ENCODE assay signal across 25 mouse cellular contexts in genomic region chr8:115732401-115732800, GRCm38 (mm10). TPM values are rescaled to one million over a fixed set of nuclear protein-coding genes. Genes with fewer than 3 reads are reported as not detected.
DNase-seq lines count a peak whose midpoint lies in the region; ATAC-seq and TF ChIP-seq lines count a peak whose summit lies in the region.
"Had no signal": no experiment of that assay in that cellular context is flagged by ENCODE, and none has a peak within 500 bp of the region (broad histone marks: within the 10 kb centered on the region; RNA-seq: fewer than 3 reads in every experiment).

No protein-coding gene starts in this region.

- TF ChIP-seq CTCF in hindbrain, postnatal 0 days (IDR thresholded peaks at IDR 0.05; ENCODE audit: low read depth), result no peak
- no peak for TF ChIP-seq CTCF in midbrain, postnatal 0 days (IDR thresholded peaks at IDR 0.05)

- H3K4me1 ChIP-seq in hindbrain, postnatal 0 days (ENCODE audit: insufficient read depth, low read length), result no peaks in the 10 kb centered on the region
- peaks cover 4% of the 10 kb centered on the region; the same call in 1 of the 2 replicates for H3K4me1 ChIP-seq in hindbrain, embryonic 13.5 days (replicated peaks)
- H3K4me1 ChIP-seq in midbrain, postnatal 0 days (ENCODE audit: insufficient read depth, low read length), result no peaks in the 10 kb centered on the region
- H3K4me1 ChIP-seq in midbrain, embryonic 10.5 days, result no peaks in the 10 kb centered on the region
- H3K4me1 ChIP-seq in forebrain, embryonic 14.5 days (ENCODE audit: control insufficient read depth, insufficient read depth, low read length), result no peaks in the 10 kb centered on the region
- H3K4me1 ChIP-seq in intestine, embryonic 16.5 days (ENCODE audit: control insufficient read depth, insufficient read depth, low read length), result no peaks in the 10 kb centered on the region
- H3K4me1 ChIP-seq: embryonic facial prominence, embryonic 12.5 days; embryonic facial prominence, embryonic 15.5 days; heart, embryonic 10.5 days; heart, embryonic 13.5 days; hindbrain, embryonic 15.5 days; intestine, embryonic 15.5 days had no signal

- no peak overlapping the region for H3K27ac ChIP-seq in hindbrain, postnatal 0 days
- no peak overlapping the region for H3K27ac ChIP-seq in hindbrain, embryonic 13.5 days
- H3K27ac ChIP-seq in midbrain, postnatal 0 days (ENCODE audit: low read depth, low read length), result no peak overlapping the region
- H3K27ac ChIP-seq in midbrain, embryonic 10.5 days (replicated peaks), result no peak overlapping the region
- H3K27ac ChIP-seq in forebrain, embryonic 14.5 days (ENCODE audit: low read depth, low read length), result no peak overlapping the region
- no peak overlapping the region for H3K27ac ChIP-seq in intestine, embryonic 16.5 days (ENCODE audit: low read length)
- H3K27ac ChIP-seq: embryonic facial prominence, embryonic 12.5 days; embryonic facial prominence, embryonic 15.5 days; heart, adult 2 months; heart, embryonic 10.5 days; heart, embryonic 13.5 days; hindbrain, embryonic 15.5 days; intestine, embryonic 15.5 days had no signal

- ATAC-seq in hindbrain, postnatal 0 days, result no peak
- no peak for ATAC-seq in hindbrain, embryonic 13.5 days (ENCODE audit: low FRiP score)
- no peak for ATAC-seq in midbrain, postnatal 0 days (ENCODE audit: low FRiP score)
- ATAC-seq in forebrain, embryonic 14.5 days, result 0 out of 2 replicates have a peak, but pooled peaks have one; percentile 57
- no peak for ATAC-seq in intestine, embryonic 16.5 days
- no peak for ATAC-seq in CD4-positive, CD25-positive, alpha-beta regulatory T cell, adult 4 months
- ATAC-seq: activated CD4-positive, CD25-positive, alpha-beta regulatory T cell, adult 4 months; intestine, embryonic 15.5 days had no signal

- no peaks in the 10 kb centered on the region for H3K27me3 ChIP-seq in hindbrain, postnatal 0 days (ENCODE audit: insufficient read depth, low read length)
- 0 out of 2 replicates have a peak, but pooled peaks cover 3% of the 10 kb centered on the region for H3K27me3 ChIP-seq in hindbrain, embryonic 13.5 days
- H3K27me3 ChIP-seq in midbrain, postnatal 0 days (ENCODE audit: insufficient read depth, low read length), result no peaks in the 10 kb centered on the region
- H3K27me3 ChIP-seq in midbrain, embryonic 10.5 days (ENCODE audit: low read depth, poor library complexity, severe bottlenecking), result no peaks in the 10 kb centered on the region
- no peaks in the 10 kb centered on the region for H3K27me3 ChIP-seq in forebrain, embryonic 14.5 days (replicated peaks; ENCODE audit: control insufficient read depth, insufficient read depth, low read length)
- no peaks in the 10 kb centered on the region for H3K27me3 ChIP-seq in intestine, embryonic 16.5 days (replicated peaks; ENCODE audit: control insufficient read depth, insufficient read depth, low read length)
- H3K27me3 ChIP-seq: embryonic facial prominence, embryonic 12.5 days; embryonic facial prominence, embryonic 15.5 days; heart, embryonic 13.5 days; hindbrain, embryonic 15.5 days; intestine, embryonic 15.5 days had no signal

- H3K9me3 ChIP-seq in hindbrain, postnatal 0 days (ENCODE audit: low read length), result no peaks in the 10 kb centered on the region
- no peaks in the 10 kb centered on the region for H3K9me3 ChIP-seq in hindbrain, embryonic 13.5 days
- no peaks in the 10 kb centered on the region for H3K9me3 ChIP-seq in midbrain, postnatal 0 days (ENCODE audit: low read length)
- no peaks in the 10 kb centered on the region for H3K9me3 ChIP-seq in midbrain, embryonic 10.5 days (replicated peaks)
- no peaks in the 10 kb centered on the region for H3K9me3 ChIP-seq in forebrain, embryonic 14.5 days (replicated peaks; ENCODE audit: control insufficient read depth, low read length)
- no peaks in the 10 kb centered on the region for H3K9me3 ChIP-seq in intestine, embryonic 16.5 days (ENCODE audit: control insufficient read depth, low read length)
- H3K9me3 ChIP-seq: embryonic facial prominence, embryonic 12.5 days; embryonic facial prominence, embryonic 15.5 days; heart, embryonic 10.5 days; heart, embryonic 13.5 days; hindbrain, embryonic 15.5 days; intestine, embryonic 15.5 days had no signal

- DNase-seq in hindbrain, postnatal 0 days (ENCODE audit: low spot score), result peak; percentile 47
- peak; percentile 27 for DNase-seq in midbrain, postnatal 0 days (ENCODE audit: low spot score)
- DNase-seq in midbrain, embryonic 10.5 days (ENCODE audit: low spot score), result no peak
- DNase-seq in forebrain, embryonic 14.5 days (ENCODE audit: low spot score), result peak; percentile 63
- DNase-seq: adrenal gland, adult 8-10 months; adrenal gland, postnatal 25 days; cerebellum, adult 11 months; cerebellum, adult 2 months; cerebellum, adult 9-11 months; gastrocnemius, postnatal 10 days; gastrocnemius, postnatal 36 days; heart, adult 2 months; heart, postnatal 14 days; heart, postnatal 4 days; kidney, adult 2 months had no signal

- WGBS in hindbrain, postnatal 0 days, result 22% methylated on average over 6 of the region's 6 CpGs
- WGBS in hindbrain, embryonic 13.5 days, result 54% methylated on average over 6 of the region's 6 CpGs
- WGBS in midbrain, postnatal 0 days, result 47% methylated on average over 6 of the region's 6 CpGs
- WGBS in midbrain, embryonic 10.5 days, result 82% methylated on average over 5 of the region's 6 CpGs
- 13% methylated on average over 6 of the region's 6 CpGs for WGBS in forebrain, embryonic 14.5 days
- WGBS in intestine, embryonic 16.5 days, result 73% methylated on average over 5 of the region's 6 CpGs

- H3K4me2 ChIP-seq in hindbrain, postnatal 0 days (ENCODE audit: low read depth, low read length), result no peak overlapping the region
- no peak overlapping the region for H3K4me2 ChIP-seq in hindbrain, embryonic 13.5 days
- no peak overlapping the region for H3K4me2 ChIP-seq in midbrain, postnatal 0 days (ENCODE audit: low read depth, low read length, poor library complexity, severe bottlenecking)
- no peak overlapping the region for H3K4me2 ChIP-seq in forebrain, embryonic 14.5 days (ENCODE audit: low read length)
- H3K4me2 ChIP-seq in intestine, embryonic 16.5 days (ENCODE audit: low read depth, low read length), result no peak overlapping the region
- H3K4me2 ChIP-seq: embryonic facial prominence, embryonic 12.5 days; embryonic facial prominence, embryonic 15.5 days; heart, embryonic 13.5 days; hindbrain, embryonic 15.5 days; intestine, embryonic 15.5 days had no signal

- H3K9ac ChIP-seq in hindbrain, postnatal 0 days (replicated peaks; ENCODE audit: low read length), result no peak overlapping the region
- H3K9ac ChIP-seq in hindbrain, embryonic 13.5 days, result no peak overlapping the region
- H3K9ac ChIP-seq in midbrain, postnatal 0 days (replicated peaks; ENCODE audit: low read length, poor library complexity, severe bottlenecking), result no peak overlapping the region
- H3K9ac ChIP-seq in forebrain, embryonic 14.5 days (ENCODE audit: low read length), result no peak overlapping the region
- no peak overlapping the region for H3K9ac ChIP-seq in intestine, embryonic 16.5 days (ENCODE audit: low read depth, low read length)
- H3K9ac ChIP-seq: embryonic facial prominence, embryonic 12.5 days; embryonic facial prominence, embryonic 15.5 days; heart, embryonic 13.5 days; hindbrain, embryonic 15.5 days; intestine, embryonic 15.5 days had no signal

- no peaks in the 10 kb centered on the region for H3K36me3 ChIP-seq in hindbrain, postnatal 0 days (ENCODE audit: insufficient read depth, low read length)
- H3K36me3 ChIP-seq in hindbrain, embryonic 13.5 days, result no peaks in the 10 kb centered on the region
- H3K36me3 ChIP-seq in midbrain, postnatal 0 days (ENCODE audit: insufficient read depth, low read length), result no peaks in the 10 kb centered on the region
- no peaks in the 10 kb centered on the region for H3K36me3 ChIP-seq in midbrain, embryonic 10.5 days
- no peaks in the 10 kb centered on the region for H3K36me3 ChIP-seq in forebrain, embryonic 14.5 days (ENCODE audit: control insufficient read depth, insufficient read depth, low read length)
- H3K36me3 ChIP-seq in intestine, embryonic 16.5 days (ENCODE audit: control insufficient read depth, insufficient read depth, low read length), result no peaks in the 10 kb centered on the region
- H3K36me3 ChIP-seq: embryonic facial prominence, embryonic 12.5 days; embryonic facial prominence, embryonic 15.5 days; heart, embryonic 10.5 days; heart, embryonic 13.5 days; hindbrain, embryonic 15.5 days; intestine, embryonic 15.5 days had no signal

- H3K4me3 ChIP-seq in hindbrain, postnatal 0 days (ENCODE audit: low read length), result no peak overlapping the region
- no peak overlapping the region for H3K4me3 ChIP-seq in hindbrain, embryonic 13.5 days
- H3K4me3 ChIP-seq in midbrain, postnatal 0 days (ENCODE audit: low read depth, low read length), result no peak overlapping the region
- no peak overlapping the region for H3K4me3 ChIP-seq in midbrain, embryonic 10.5 days
- H3K4me3 ChIP-seq in forebrain, embryonic 14.5 days (ENCODE audit: low read depth, low read length), result no peak overlapping the region
- no peak overlapping the region for H3K4me3 ChIP-seq in intestine, embryonic 16.5 days (ENCODE audit: low read length)
- H3K4me3 ChIP-seq: embryonic facial prominence, embryonic 12.5 days; embryonic facial prominence, embryonic 15.5 days; heart, adult 2 months; heart, embryonic 10.5 days; heart, embryonic 13.5 days; hindbrain, embryonic 15.5 days; intestine, embryonic 15.5 days had no signal

RNA-seq across cellular contexts. Expression of gene Maf, which starts 24.8 kb away (rescaled TPM):
- total RNA-seq in hindbrain, postnatal 0 days (2014; rRNA removed), result 24.4 and 26.8 TPM in 2 replicates
- polyA plus RNA-seq in hindbrain, postnatal 0 days (2015; fragmentation: Nextera tagmentation; extraction: Ambion mirVana), result 8.1 and 8.9 TPM in 2 replicates
- 11.7 and 11.9 TPM in 2 replicates for polyA plus RNA-seq in hindbrain, embryonic 13.5 days (2015; fragmentation: Nextera tagmentation; extraction: Ambion mirVana)
- total RNA-seq in midbrain, postnatal 0 days (2014; rRNA removed), result 26.6 and 36.4 TPM in 2 replicates
- polyA plus RNA-seq in midbrain, postnatal 0 days (2015; fragmentation: Nextera tagmentation; extraction: Ambion mirVana), result 7.7 and 7.9 TPM in 2 replicates
- 2.2 and 2.6 TPM in 2 replicates for polyA plus RNA-seq in midbrain, embryonic 10.5 days (2016; fragmentation: Nextera tagmentation; extraction: Ambion mirVana)
- polyA plus RNA-seq in forebrain, embryonic 14.5 days (2014; fragmentation: Nextera tagmentation; extraction: Ambion mirVana), result 4.5 and 6.1 TPM in 2 replicates
- 10.9 and 12.3 TPM in 2 replicates for polyA plus RNA-seq in intestine, embryonic 16.5 days (2015; fragmentation: Nextera tagmentation; extraction: Ambion mirVana)
- 10 to 100 TPM; 71.6 to 83.8 TPM for polyA plus RNA-seq in CD4-positive, CD25-positive, alpha-beta regulatory T cell, adult 4 months (2017; shearing (Covaris generic))
